Mouse (Mus musculus) embryonic facial prominence, embryonic 14.5 days (tissue): ENCODE measurements around the gene Heatr5b. TPM values are rescaled to one million over a fixed set of nuclear protein-coding genes. Genes with fewer than 3 reads are reported as not detected.

Experiments used
- ATAC-seq: fragments of 200-750 bp; cut with Nextera tagmentation; 2 replicates; pipeline ENCODE4 v1.8.0; 2017; ENCODE audit warnings: low read depth, moderate number of reproducible peaks, moderate TSS enrichment
- DNase-seq: peaks from one replicate; pipeline ENCODE4 v3.0.0-alpha.2; 2015; ENCODE audit warnings: low spot score
- H3K27ac ChIP-seq: fragments of 300-500 bp; sonication (generic); replicated peaks from 2 replicates; pipeline ENCODE4 v1.5.1; 2014; ENCODE audit warnings: low read depth, mild to moderate bottlenecking, low read length, moderate library complexity
- H3K27me3 ChIP-seq: fragments of 300-500 bp; sonication (generic); replicated peaks from 2 replicates; pipeline ENCODE4 v1.6.1; 2014; ENCODE audit warnings: low read length; ENCODE audit not compliant: control insufficient read depth, insufficient read depth
- H3K36me3 ChIP-seq: fragments of 300-500 bp; sonication (generic); 2 replicates; pipeline ENCODE4 v1.6.1; 2014; ENCODE audit warnings: low read length, mixed read lengths; ENCODE audit not compliant: control insufficient read depth, insufficient read depth
- H3K4me1 ChIP-seq: fragments of 300-500 bp; sonication (generic); 2 replicates; pipeline ENCODE4 v1.6.1; 2014; ENCODE audit warnings: antibody characterized with exemption, low read length; ENCODE audit not compliant: control insufficient read depth, insufficient read depth
- H3K4me2 ChIP-seq: fragments of 300-500 bp; sonication (generic); 2 replicates; pipeline ENCODE4 v1.6.1; 2014; ENCODE audit warnings: low read depth, mild to moderate bottlenecking, low read length, moderate library complexity, mixed read lengths
- H3K4me3 ChIP-seq: fragments of 300-500 bp; sonication (generic); 2 replicates; pipeline ENCODE4 v1.5.1; 2014; ENCODE audit warnings: low read depth, mild to moderate bottlenecking, low read length
- H3K9ac ChIP-seq: fragments of 300-500 bp; sonication (generic); 2 replicates; pipeline ENCODE4 v1.6.1; 2014; ENCODE audit warnings: low read depth, mild to moderate bottlenecking, low read length, moderate library complexity, mixed read lengths
- H3K9me3 ChIP-seq: fragments of 300-500 bp; sonication (generic); 2 replicates; pipeline ENCODE4 v1.6.1; 2016; ENCODE audit warnings: low read length; ENCODE audit not compliant: control insufficient read depth
- WGBS: fragments of 180-500 bp; shearing (Covaris S2); extraction: QIAGEN DNeasy Blood & Tissue Kit; methylation state at CpG from one replicate; pipeline ENCODE4 v1.1.7; 2014; 5-methylcytosine and 5-hydroxymethylcytosine counted together
- polyA plus RNA-seq: library from polyadenylated mRNA; unstranded; fragments of >200 nt; fragmentation: Nextera tagmentation; extraction: Ambion mirVana; gene quantifications from 2 replicates; pipeline ENCODE4 v1.2.1, GENCODE M21; 2014

The Heatr5b gene
- polyA plus RNA-seq, 1 experiment from 2014 or later, result 14.6 TPM

GRCm38 (mm10) chr17:78752064-78752463 is 83.1 kb downstream of the Heatr5b start:
- 54% methylated on average over 10 of the region's 10 CpGs for WGBS
- no peaks in the 10 kb centered on the region for H3K27me3 ChIP-seq
- H3K4me3 ChIP-seq, result no peak overlapping the region
- ATAC-seq (no peak), DNase-seq (no peak)
- no peak overlapping the region for H3K27ac ChIP-seq
- no peaks in the 10 kb centered on the region for H3K9me3 ChIP-seq
- no peak overlapping the region for H3K9ac ChIP-seq
- no peaks in the 10 kb centered on the region for H3K4me1 ChIP-seq
- H3K36me3 ChIP-seq, result peaks cover 39% of the 10 kb centered on the region
- no peak overlapping the region for H3K4me2 ChIP-seq

GRCm38 (mm10) chr17:78748440-78748839 is 86.7 kb downstream of the Heatr5b start:
- H3K27me3 ChIP-seq, result no peaks in the 10 kb centered on the region
- peaks cover 24% of the 10 kb centered on the region; the same call in 1 of the 2 replicates for H3K36me3 ChIP-seq
- no peak for ATAC-seq
- no peaks in the 10 kb centered on the region for H3K9me3 ChIP-seq
- no peak overlapping the region for H3K4me3 ChIP-seq
- no peak overlapping the region for H3K27ac ChIP-seq
- H3K4me1 ChIP-seq, result no peaks in the 10 kb centered on the region
- no peak overlapping the region for H3K9ac ChIP-seq
- DNase-seq, result no peak
- WGBS, result 82% methylated on average over 9 of the region's 9 CpGs
- H3K4me2 ChIP-seq, result no peak overlapping the region

GRCm38 (mm10) chr17:78738416-78738815 is 96.7 kb downstream of the Heatr5b start:
- no peak overlapping the region for H3K4me2 ChIP-seq
- 39% methylated on average over 1 of the region's 1 CpGs for WGBS
- ATAC-seq (no peak), DNase-seq (no peak)
- no peaks in the 10 kb centered on the region for H3K9me3 ChIP-seq
- no peak overlapping the region for H3K27ac ChIP-seq
- H3K27me3 ChIP-seq, result no peaks in the 10 kb centered on the region
- no peak overlapping the region for H3K4me3 ChIP-seq
- no peaks in the 10 kb centered on the region for H3K36me3 ChIP-seq
- peaks cover 12% of the 10 kb centered on the region for H3K4me1 ChIP-seq
- no peak overlapping the region for H3K9ac ChIP-seq

DNA sequence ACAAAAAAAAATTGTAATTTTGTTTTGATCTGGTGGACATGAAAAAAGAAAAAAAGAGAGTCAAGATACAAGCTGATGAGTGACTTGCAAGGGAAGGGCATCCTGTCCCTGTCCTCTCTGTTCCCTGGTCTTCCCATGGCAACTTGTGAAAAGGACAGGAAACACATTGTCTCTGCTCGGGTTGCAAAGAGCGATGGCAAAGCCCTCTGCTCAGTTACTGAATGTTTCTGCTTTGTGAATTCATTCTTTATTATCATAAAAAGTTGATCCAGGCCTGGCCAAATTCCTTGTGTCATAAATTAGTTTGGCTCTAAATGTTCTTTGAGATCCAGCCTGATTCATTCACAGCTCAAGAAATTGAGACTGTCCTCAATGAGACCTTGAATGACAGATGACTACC is 97.4 kb downstream of the Heatr5b start:
- 31% methylated on average over 2 of the region's 2 CpGs for WGBS
- H3K9ac ChIP-seq, result no peak overlapping the region

DNA sequence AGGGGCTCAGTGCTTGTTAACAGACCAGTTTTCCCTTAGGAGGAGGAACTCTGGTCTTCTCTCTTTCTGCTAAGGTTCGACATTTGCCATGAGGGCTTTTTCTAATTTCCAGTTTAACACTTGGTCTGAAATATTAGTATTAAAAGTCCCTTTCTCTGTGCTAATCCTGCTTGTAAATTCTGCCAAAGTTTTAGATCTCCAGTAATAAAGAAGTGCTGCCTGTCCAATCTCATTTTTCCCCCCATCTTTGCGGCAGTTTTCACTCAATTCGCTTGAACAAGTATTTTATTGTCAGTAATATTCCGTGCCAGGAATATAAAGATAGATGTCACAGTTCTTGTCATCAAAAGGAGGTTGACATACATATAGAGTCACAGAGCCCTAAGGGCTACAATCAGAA is 98.1 kb downstream of the Heatr5b start, which contains the start of gene Strn:
Gene Strn (minus strand): TSS at position 101 of the 400 bp plus-strand sequence.
- Histone ChIP-seq H3K4me2 (peak within 1 kb of the TSS; percentile 80), H3K9me3 (no peaks in the 10 kb centered on the region), H3K36me3 (no peaks in the 10 kb centered on the region), H3K4me1 (peaks cover 15% of the 10 kb centered on the region), H3K4me3 (peak within 1 kb of the TSS; percentile 94), H3K27me3 (no peaks in the 10 kb centered on the region), H3K27ac (peak within 1 kb of the TSS; percentile 86), H3K9ac (peak within 1 kb of the TSS; percentile 96)
- WGBS, result 33% methylated on average over 4 of the region's 4 CpGs
- DNase-seq (no peak), ATAC-seq (no peak)

More for the DNA sequence above, 97.4 kb downstream of the Heatr5b start:
- Histone ChIP-seq H3K4me3 (no peak overlapping the region), H3K36me3 (no peaks in the 10 kb centered on the region), H3K4me1 (peaks cover 12% of the 10 kb centered on the region), H3K27me3 (no peaks in the 10 kb centered on the region), H3K27ac (no peak overlapping the region), H3K4me2 (no peak overlapping the region), H3K9me3 (no peaks in the 10 kb centered on the region)
- ATAC-seq (no peak), DNase-seq (peak; percentile 27)

DNA sequence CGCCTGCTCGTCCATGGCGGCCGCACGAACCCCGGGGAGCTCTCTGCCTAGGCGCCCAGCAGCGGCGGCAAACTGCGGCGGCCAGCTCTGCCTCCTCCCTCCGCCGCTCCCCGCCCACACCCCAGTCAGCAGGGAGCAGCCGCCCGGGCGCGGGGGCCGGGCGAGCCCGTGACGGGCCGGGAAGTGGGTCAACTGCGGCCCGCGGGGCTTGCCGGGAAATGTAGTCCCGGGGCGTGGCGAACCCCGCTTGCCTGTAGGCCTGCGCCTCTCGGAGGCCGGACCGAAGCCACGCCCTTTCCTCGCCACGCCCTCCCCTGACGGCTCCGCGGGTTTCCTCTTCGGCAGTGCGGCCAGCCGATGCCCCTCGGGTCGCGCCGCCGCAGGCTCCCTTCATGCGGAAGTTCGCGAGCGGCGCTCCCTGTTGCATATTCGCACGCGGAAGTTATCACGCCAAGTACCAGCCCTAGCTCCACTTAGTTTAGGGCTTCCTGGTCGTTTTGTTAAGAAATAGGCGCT is 98.6 kb downstream of the Heatr5b start:
- Histone ChIP-seq H3K36me3 (no peaks in the 10 kb centered on the region), H3K4me3 (peak overlapping the region; percentile 94), H3K9me3 (no peaks in the 10 kb centered on the region), H3K4me2 (peak overlapping the region; percentile 80), H3K4me1 (peaks cover 16% of the 10 kb centered on the region), H3K27ac (peak overlapping the region; percentile 86), H3K9ac (peak overlapping the region; percentile 96), H3K27me3 (no peaks in the 10 kb centered on the region)
- peak; percentile 98 for ATAC-seq
- under 1% methylated on average over 25 of the region's 60 CpGs for WGBS
- peak; percentile 99 for DNase-seq

DNA sequence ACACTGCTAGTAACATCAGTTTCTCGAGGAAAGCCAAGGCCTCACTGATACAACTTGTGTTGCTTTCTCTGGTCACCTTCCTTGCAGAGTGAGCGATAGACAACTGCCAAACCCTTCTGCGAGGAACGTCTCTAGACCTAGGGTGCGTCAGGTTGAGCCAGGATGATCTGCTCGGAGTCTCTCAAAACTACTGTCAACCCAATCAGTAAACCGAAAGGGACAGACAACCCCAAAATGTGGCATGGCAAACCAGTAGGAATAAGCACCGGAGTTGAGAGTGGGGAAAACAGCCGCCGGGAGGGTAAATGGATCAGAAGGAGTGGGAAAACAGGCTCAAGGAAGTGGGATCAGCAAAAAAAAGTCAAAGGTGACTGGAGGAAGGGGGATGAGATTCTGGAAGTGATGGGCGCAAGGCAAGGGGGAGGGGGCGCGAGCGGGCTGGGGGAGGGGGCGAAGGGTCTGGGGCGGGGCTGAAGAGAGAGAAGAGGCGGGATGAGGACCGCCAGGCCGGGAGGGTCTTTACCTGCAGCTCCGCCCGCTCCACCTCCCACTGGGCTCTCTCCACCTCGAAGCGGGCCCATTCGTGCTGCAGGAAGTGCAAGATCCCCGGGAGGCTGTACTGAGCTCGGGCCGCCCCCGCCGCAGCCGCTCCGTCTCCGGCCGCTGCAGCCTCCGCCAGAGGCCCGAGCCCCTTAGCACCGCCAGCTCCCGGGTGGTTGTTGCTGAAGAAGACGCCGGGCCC is 99.3 kb downstream of the Heatr5b start:
- Histone ChIP-seq H3K27ac (peak overlapping the region; percentile 86), H3K36me3 (no peaks in the 10 kb centered on the region), H3K9ac (peak overlapping the region; percentile 96), H3K4me3 (peak overlapping the region; percentile 94), H3K9me3 (no peaks in the 10 kb centered on the region), H3K4me2 (peak overlapping the region; percentile 57), H3K27me3 (no peaks in the 10 kb centered on the region), H3K4me1 (peaks cover 16% of the 10 kb centered on the region)
- peak; percentile 80 for ATAC-seq
- DNase-seq, result peak; percentile 80
- WGBS, result under 1% methylated on average over 23 of the region's 39 CpGs

- DNase-seq (no peak), ATAC-seq (no peak)
- WGBS, result 67% methylated on average over 10 of the region's 10 CpGs
- Histone ChIP-seq H3K9ac (no peak overlapping the region), H3K4me1 (peaks cover 16% of the 10 kb centered on the region), H3K36me3 (no peaks in the 10 kb centered on the region), H3K27me3 (no peaks in the 10 kb centered on the region), H3K4me3 (peak overlapping the region; percentile 94), H3K4me2 (peak overlapping the region; percentile 57), H3K27ac (no peak overlapping the region), H3K9me3 (no peaks in the 10 kb centered on the region)
Measured at GRCm38 (mm10) chr17:78734806-78735205, 100.4 kb downstream of the Heatr5b start.

DNA sequence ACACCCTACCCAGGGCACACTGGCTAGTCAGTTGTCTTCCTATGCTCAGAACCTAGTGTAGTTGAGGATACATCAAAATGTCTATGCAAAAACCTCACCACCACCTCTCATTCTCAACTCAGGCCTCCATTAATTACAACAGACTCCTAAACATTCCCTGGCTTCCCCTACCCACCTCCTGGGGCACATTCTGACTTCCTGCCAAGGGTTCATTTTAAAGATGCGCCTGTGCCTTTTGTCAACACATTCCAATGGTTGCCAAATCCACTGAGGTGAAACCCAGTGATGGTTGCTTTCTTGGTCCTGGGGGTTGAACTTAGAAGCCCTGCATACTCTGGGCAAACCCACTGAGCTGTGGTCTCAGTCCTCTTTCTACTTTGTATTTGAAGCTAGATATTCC is 103.1 kb downstream of the Heatr5b start:
- no peak overlapping the region for H3K4me3 ChIP-seq
- H3K27me3 ChIP-seq, result no peaks in the 10 kb centered on the region
- no peak overlapping the region for H3K27ac ChIP-seq
- peaks cover 16% of the 10 kb centered on the region for H3K4me1 ChIP-seq
- no peaks in the 10 kb centered on the region for H3K9me3 ChIP-seq
- no peak for ATAC-seq
- H3K4me2 ChIP-seq, result no peak overlapping the region
- H3K36me3 ChIP-seq, result no peaks in the 10 kb centered on the region
- 45% methylated on average over 1 of the region's 1 CpGs for WGBS
- H3K9ac ChIP-seq, result no peak overlapping the region
- no peak for DNase-seq
